12 mouse cellular contexts compared by ENCODE assay signal in the genomic region with DNA sequence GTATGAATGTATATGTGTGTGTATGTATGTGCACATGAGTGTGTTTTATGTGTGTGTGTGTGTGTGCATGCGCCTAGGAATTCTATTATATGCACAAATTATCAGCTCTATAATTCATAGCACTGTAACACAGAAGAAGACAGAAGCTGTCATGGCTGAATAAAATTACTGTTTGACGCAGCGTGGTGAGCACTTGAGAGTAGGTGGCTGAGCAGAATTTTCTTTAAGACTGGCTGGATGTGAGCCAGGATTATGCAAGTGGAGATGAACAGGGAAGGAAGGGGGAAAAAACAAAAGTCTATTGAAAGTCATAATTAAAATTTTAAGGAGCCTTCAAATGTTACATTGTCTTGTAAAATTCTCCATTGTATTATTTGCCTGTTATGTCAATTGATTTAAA.
DNase-seq lines count a peak whose midpoint lies in the region; ATAC-seq lines count a peak whose summit lies in the region.
"Had no signal": no experiment of that assay in that cellular context is flagged by ENCODE, and none has a peak within 500 bp of the region (broad histone marks: within the 10 kb centered on the region; RNA-seq: fewer than 3 reads in every experiment).

No protein-coding gene starts in this region.

- no peak overlapping the region for H3K4me3 ChIP-seq in embryonic facial prominence, embryonic 14.5 days (ENCODE audit: low read depth, low read length)
- H3K4me3 ChIP-seq in embryonic facial prominence, embryonic 10.5 days, result no peak overlapping the region
- no peak overlapping the region for H3K4me3 ChIP-seq in midbrain, embryonic 12.5 days
- no peak overlapping the region for H3K4me3 ChIP-seq in midbrain, embryonic 11.5 days (ENCODE audit: low read depth, low read length)
- H3K4me3 ChIP-seq: erythroblast, embryonic 14.5 days had no signal

- WGBS in embryonic facial prominence, embryonic 14.5 days, result 41% methylated on average over 3 of the region's 3 CpGs
- WGBS in embryonic facial prominence, embryonic 10.5 days, result 73% methylated on average over 3 of the region's 3 CpGs
- WGBS in midbrain, embryonic 12.5 days, result 50% methylated on average over 3 of the region's 3 CpGs
- WGBS in midbrain, embryonic 11.5 days, result 68% methylated on average over 3 of the region's 3 CpGs

- peaks cover 19% of the 10 kb centered on the region for H3K4me1 ChIP-seq in embryonic facial prominence, embryonic 14.5 days (ENCODE audit: control insufficient read depth, insufficient read depth, low read length)
- H3K4me1 ChIP-seq in embryonic facial prominence, embryonic 10.5 days, result peaks cover 36% of the 10 kb centered on the region
- H3K4me1 ChIP-seq in midbrain, embryonic 12.5 days, result peaks cover 49% of the 10 kb centered on the region
- peaks cover 39% of the 10 kb centered on the region for H3K4me1 ChIP-seq in midbrain, embryonic 11.5 days (ENCODE audit: control insufficient read depth, insufficient read depth, low read length)

- no peak overlapping the region for H3K4me2 ChIP-seq in embryonic facial prominence, embryonic 14.5 days (ENCODE audit: low read depth, low read length)
- H3K4me2 ChIP-seq in midbrain, embryonic 12.5 days (replicated peaks), result no peak overlapping the region
- no peak overlapping the region for H3K4me2 ChIP-seq in midbrain, embryonic 11.5 days

- H3K9ac ChIP-seq in embryonic facial prominence, embryonic 14.5 days (ENCODE audit: low read depth, low read length), result no peak overlapping the region
- H3K9ac ChIP-seq in midbrain, embryonic 12.5 days (replicated peaks), result no peak overlapping the region
- H3K9ac ChIP-seq in midbrain, embryonic 11.5 days (ENCODE audit: low read length), result no peak overlapping the region

- H3K27ac ChIP-seq in embryonic facial prominence, embryonic 14.5 days (replicated peaks; ENCODE audit: low read depth, low read length), result no peak overlapping the region
- H3K27ac ChIP-seq in embryonic facial prominence, embryonic 10.5 days (replicated peaks), result no peak overlapping the region
- 0 out of 2 replicates have a peak overlapping the region, but pooled peaks have one; percentile 11 for H3K27ac ChIP-seq in midbrain, embryonic 12.5 days (replicated peaks)
- no peak overlapping the region for H3K27ac ChIP-seq in midbrain, embryonic 11.5 days (ENCODE audit: low read depth, low read length)

- DNase-seq in embryonic facial prominence, embryonic 14.5 days (ENCODE audit: low spot score), result peak; percentile 69
- DNase-seq in embryonic facial prominence, embryonic 10.5 days (ENCODE audit: low spot score), result no peak
- no peak for DNase-seq in midbrain, embryonic 11.5 days (ENCODE audit: low spot score, missing footprints)
- peak; percentile 68 to 70 for DNase-seq in left cerebral cortex, adult 18-20 months (ENCODE audit: low spot score in 2 of 2)
- DNase-seq in right cerebral cortex, postnatal 14 days, result peak; percentile 42
- DNase-seq in ovary, postnatal 14 days (ENCODE audit: low spot score), result no peak
- DNase-seq in kidney, postnatal 14 days, result no peak
- DNase-seq: adrenal gland, postnatal 14 days; kidney, adult 2 months; lung, postnatal 36 days had no signal

- no peaks in the 10 kb centered on the region for H3K27me3 ChIP-seq in embryonic facial prominence, embryonic 14.5 days (replicated peaks; ENCODE audit: control insufficient read depth, insufficient read depth, low read length)
- no peaks in the 10 kb centered on the region for H3K27me3 ChIP-seq in embryonic facial prominence, embryonic 10.5 days (replicated peaks; ENCODE audit: low read depth, poor library complexity, severe bottlenecking)
- no peaks in the 10 kb centered on the region for H3K27me3 ChIP-seq in midbrain, embryonic 12.5 days
- H3K27me3 ChIP-seq in midbrain, embryonic 11.5 days (ENCODE audit: control insufficient read depth, insufficient read depth, low read length), result no peaks in the 10 kb centered on the region

- no peak for ATAC-seq in embryonic facial prominence, embryonic 14.5 days (ENCODE audit: low read depth)
- 0 out of 2 replicates have a peak, but pooled peaks have one; percentile 31 for ATAC-seq in midbrain, embryonic 12.5 days (ENCODE audit: low FRiP score, low read depth)
- ATAC-seq in midbrain, embryonic 11.5 days (ENCODE audit: low FRiP score), result no peak

- H3K9me3 ChIP-seq in embryonic facial prominence, embryonic 14.5 days (ENCODE audit: control insufficient read depth, low read length), result no peaks in the 10 kb centered on the region
- no peaks in the 10 kb centered on the region for H3K9me3 ChIP-seq in embryonic facial prominence, embryonic 10.5 days
- no peaks in the 10 kb centered on the region for H3K9me3 ChIP-seq in midbrain, embryonic 12.5 days
- no peaks in the 10 kb centered on the region for H3K9me3 ChIP-seq in midbrain, embryonic 11.5 days (ENCODE audit: control insufficient read depth, low read length)

- H3K36me3 ChIP-seq in embryonic facial prominence, embryonic 14.5 days (ENCODE audit: control insufficient read depth, insufficient read depth, low read length), result no peaks in the 10 kb centered on the region
- H3K36me3 ChIP-seq in embryonic facial prominence, embryonic 10.5 days (replicated peaks), result no peaks in the 10 kb centered on the region
- H3K36me3 ChIP-seq in midbrain, embryonic 12.5 days, result no peaks in the 10 kb centered on the region
- no peaks in the 10 kb centered on the region for H3K36me3 ChIP-seq in midbrain, embryonic 11.5 days (ENCODE audit: control insufficient read depth, insufficient read depth, low read length)

Comparison
In these comparisons a context has a peak if more than half of its experiments do, and no peak if none do; other contexts are left out.
1. DNase-seq: peak in embryonic facial prominence, embryonic 14.5 days (single experiment), left cerebral cortex, adult 18-20 months (2 of 2) and right cerebral cortex, postnatal 14 days (single experiment); none in embryonic facial prominence, embryonic 10.5 days (single experiment), midbrain, embryonic 11.5 days (single experiment), ovary, postnatal 14 days (single experiment) and kidney, postnatal 14 days (single experiment).